Mouse (Mus musculus): ENCODE results near the gene Ankrd50. TPM values are rescaled to one million over a fixed set of nuclear protein-coding genes. Genes with fewer than 3 reads are reported as not detected.

Ankrd50 gene
- polyA plus RNA-seq, 1 experiment from 2014 or later, result 14.1 TPM

DNA sequence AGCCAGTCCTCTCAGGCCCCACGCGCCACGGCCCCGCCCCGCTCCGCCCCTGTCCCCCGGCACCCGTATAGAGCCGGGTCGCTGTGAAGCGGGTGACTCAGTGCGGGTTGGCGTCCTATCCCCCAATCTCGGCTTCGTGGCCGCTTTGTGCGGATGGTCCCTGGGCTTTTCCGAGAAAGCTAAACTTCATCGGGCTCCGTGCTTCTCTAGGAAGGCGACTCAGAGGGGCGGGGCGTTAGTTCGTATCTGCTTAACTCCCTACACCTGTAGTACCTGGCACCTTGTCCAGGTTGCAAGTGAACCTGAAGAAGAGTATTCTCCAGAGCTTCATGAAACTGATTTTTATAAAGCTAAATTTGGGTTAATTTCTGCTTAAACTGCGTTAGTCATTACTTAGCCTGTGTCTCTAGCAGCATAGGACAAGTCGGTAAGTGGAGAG, 482 bp upstream of the Ankrd50 start:
- H3K9me3 ChIP-seq (ENCODE audit: low read length), result no peaks in the 10 kb centered on the region
- peak overlapping the region; percentile 43 for H3K27ac ChIP-seq (ENCODE audit: low read length)
- 3% methylated on average over 26 of the region's 26 CpGs for WGBS
- H3K36me3 ChIP-seq (ENCODE audit: insufficient read depth, low read length), result 0 out of 2 replicates have a peak, but pooled peaks cover 1% of the 10 kb centered on the region
- ATAC-seq (no peak), DNase-seq (ENCODE audit: low spot score) (no peak)
- H3K4me3 ChIP-seq (ENCODE audit: low read depth, low read length), result peak overlapping the region; percentile 73
- no peak overlapping the region for H3K9ac ChIP-seq (replicated peaks; ENCODE audit: low read depth)
- H3K27me3 ChIP-seq (replicated peaks; ENCODE audit: insufficient read depth, low read length), result no peaks in the 10 kb centered on the region
- peak overlapping the region; percentile 61 for H3K4me2 ChIP-seq (replicated peaks; ENCODE audit: low read depth, low read length)
- H3K4me1 ChIP-seq (ENCODE audit: insufficient read depth, low read depth, low read length), result peaks cover 15% of the 10 kb centered on the region; the same call in 1 of the 2 replicates
- TF ChIP-seq EP300 (IDR thresholded peaks at IDR 0.05), result no peak
- no peak for TF ChIP-seq CTCF (IDR thresholded peaks at IDR 0.05)

DNA sequence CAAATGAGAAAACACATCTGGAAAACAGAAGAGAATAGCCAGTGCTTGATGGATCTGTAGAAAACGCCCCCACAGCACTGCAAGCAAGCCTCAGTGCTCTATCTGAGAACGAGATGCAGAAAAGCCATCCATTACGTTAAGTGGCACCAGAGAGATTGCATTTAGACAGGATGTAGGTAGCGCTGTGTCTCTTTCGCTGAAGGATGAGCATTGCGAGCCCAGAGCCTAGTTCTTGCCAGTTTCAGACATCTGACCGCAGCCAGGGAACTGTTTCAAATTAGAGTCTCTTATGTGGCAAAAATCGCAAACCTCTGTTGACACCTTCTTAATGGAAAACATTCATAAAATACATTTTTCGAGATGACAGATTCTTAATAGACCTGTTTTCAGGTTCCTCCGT, 1.1 kb downstream of the Ankrd50 start:
- TF ChIP-seq EP300 (IDR thresholded peaks at IDR 0.05) (no peak), CTCF (IDR thresholded peaks at IDR 0.05) (no peak)
- H3K27ac ChIP-seq (ENCODE audit: low read length), result 0 out of 2 replicates have a peak overlapping the region, but pooled peaks have one; percentile 92
- ATAC-seq (no peak), DNase-seq (ENCODE audit: low spot score) (peak; percentile 60)
- H3K9me3 ChIP-seq (ENCODE audit: low read length), result no peaks in the 10 kb centered on the region
- peak overlapping the region; percentile 70; the same call in 1 of the 2 replicates for H3K9ac ChIP-seq (replicated peaks; ENCODE audit: low read depth)
- 10% methylated on average over 10 of the region's 10 CpGs for WGBS
- H3K36me3 ChIP-seq (ENCODE audit: insufficient read depth, low read length), result peaks cover 6% of the 10 kb centered on the region; the same call in 1 of the 2 replicates
- no peaks in the 10 kb centered on the region for H3K27me3 ChIP-seq (replicated peaks; ENCODE audit: insufficient read depth, low read length)
- peaks cover 18% of the 10 kb centered on the region; the same call in 1 of the 2 replicates for H3K4me1 ChIP-seq (ENCODE audit: insufficient read depth, low read depth, low read length)
- peak overlapping the region; percentile 61 for H3K4me2 ChIP-seq (replicated peaks; ENCODE audit: low read depth, low read length)
- peak overlapping the region; percentile 73 for H3K4me3 ChIP-seq (ENCODE audit: low read depth, low read length)

DNA sequence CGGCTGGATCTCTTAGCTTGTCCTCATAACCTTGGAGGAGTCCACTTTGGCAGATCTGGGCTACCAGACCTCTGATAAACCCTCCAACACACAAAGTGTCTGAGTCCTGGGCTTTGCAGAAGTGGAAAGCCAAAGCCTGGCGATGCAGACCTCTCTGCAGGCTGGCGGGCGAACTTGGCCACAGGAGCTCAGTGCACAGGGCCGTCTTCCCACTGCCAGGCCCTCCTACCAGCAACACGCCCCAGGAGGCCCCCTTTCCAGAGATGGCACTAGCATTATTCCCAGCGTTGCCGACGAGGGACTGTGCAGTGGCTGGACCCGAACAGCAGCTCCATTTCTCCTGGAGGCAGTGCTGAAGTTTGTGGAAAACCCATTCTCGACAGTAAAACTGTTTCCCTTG, 1.9 kb downstream of the Ankrd50 start:
- H3K27ac ChIP-seq (ENCODE audit: low read length), result no peak overlapping the region
- ATAC-seq, result no peak
- H3K27me3 ChIP-seq (replicated peaks; ENCODE audit: insufficient read depth, low read length), result no peaks in the 10 kb centered on the region
- H3K9me3 ChIP-seq (ENCODE audit: low read length), result no peaks in the 10 kb centered on the region
- H3K36me3 ChIP-seq (ENCODE audit: insufficient read depth, low read length), result peaks cover 6% of the 10 kb centered on the region; the same call in 1 of the 2 replicates
- peak overlapping the region; percentile 73 for H3K4me3 ChIP-seq (ENCODE audit: low read depth, low read length)
- H3K4me2 ChIP-seq (replicated peaks; ENCODE audit: low read depth, low read length), result peak overlapping the region; percentile 61
- no peak overlapping the region for H3K9ac ChIP-seq (replicated peaks; ENCODE audit: low read depth)
- TF ChIP-seq EP300 (IDR thresholded peaks at IDR 0.05) (no peak), CTCF (IDR thresholded peaks at IDR 0.05) (no peak)
- H3K4me1 ChIP-seq (ENCODE audit: insufficient read depth, low read depth, low read length), result peaks cover 18% of the 10 kb centered on the region; the same call in 1 of the 2 replicates
- WGBS, result 29% methylated on average over 11 of the region's 11 CpGs
- DNase-seq (ENCODE audit: low spot score), result no peak

DNA sequence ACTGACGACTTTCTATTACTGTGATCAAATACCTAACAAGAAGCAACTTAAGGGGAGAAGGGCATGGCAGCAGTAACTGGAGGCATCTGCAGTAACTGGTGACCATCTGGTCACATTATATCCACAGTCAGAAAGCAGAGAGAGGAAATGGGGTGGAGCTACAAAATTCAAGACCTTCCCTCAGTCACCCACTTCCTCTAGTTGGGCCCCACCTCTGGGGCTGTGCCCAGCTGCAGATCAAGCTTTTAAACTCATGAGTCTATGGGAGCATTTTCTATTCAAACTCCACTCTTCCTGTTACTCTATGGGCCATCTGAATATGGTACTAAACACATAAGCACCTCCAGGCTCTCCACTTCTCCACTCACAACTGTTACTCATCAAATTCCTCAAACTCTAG, 3.5 kb downstream of the Ankrd50 start:
- 84% methylated on average over 1 of the region's 1 CpGs for WGBS
- DNase-seq (ENCODE audit: low spot score), result peak; percentile 39
- Histone ChIP-seq H3K4me3 (ENCODE audit: low read depth, low read length) (peak overlapping the region; percentile 10; the same call in 1 of the 2 replicates), H3K4me2 (replicated peaks; ENCODE audit: low read depth, low read length) (peak overlapping the region; percentile 30), H3K27me3 (replicated peaks; ENCODE audit: insufficient read depth, low read length) (no peaks in the 10 kb centered on the region), H3K4me1 (ENCODE audit: insufficient read depth, low read depth, low read length) (peaks cover 18% of the 10 kb centered on the region; the same call in 1 of the 2 replicates), H3K9me3 (ENCODE audit: low read length) (no peaks in the 10 kb centered on the region), H3K9ac (replicated peaks; ENCODE audit: low read depth) (no peak overlapping the region), H3K36me3 (ENCODE audit: insufficient read depth, low read length) (peaks cover 6% of the 10 kb centered on the region; the same call in 1 of the 2 replicates), H3K27ac (ENCODE audit: low read length) (no peak overlapping the region)
- ATAC-seq, result no peak
- TF ChIP-seq CTCF (IDR thresholded peaks at IDR 0.05) (no peak), EP300 (IDR thresholded peaks at IDR 0.05) (no peak)

- peaks cover 6% of the 10 kb centered on the region; the same call in 1 of the 2 replicates for H3K36me3 ChIP-seq (ENCODE audit: insufficient read depth, low read length)
- H3K9me3 ChIP-seq (ENCODE audit: low read length), result no peaks in the 10 kb centered on the region
- no peak for TF ChIP-seq EP300 (IDR thresholded peaks at IDR 0.05)
- TF ChIP-seq CTCF (IDR thresholded peaks at IDR 0.05), result no peak
- DNase-seq (ENCODE audit: low spot score) (no peak), ATAC-seq (no peak)
- 83% methylated on average over 1 of the region's 1 CpGs for WGBS
- no peaks in the 10 kb centered on the region for H3K27me3 ChIP-seq (replicated peaks; ENCODE audit: insufficient read depth, low read length)
- no peak overlapping the region for H3K4me3 ChIP-seq (ENCODE audit: low read depth, low read length)
- peaks cover 14% of the 10 kb centered on the region; the same call in 1 of the 2 replicates for H3K4me1 ChIP-seq (ENCODE audit: insufficient read depth, low read depth, low read length)
- no peak overlapping the region for H3K9ac ChIP-seq (replicated peaks; ENCODE audit: low read depth)
- H3K27ac ChIP-seq (ENCODE audit: low read length), result no peak overlapping the region
- H3K4me2 ChIP-seq (replicated peaks; ENCODE audit: low read depth, low read length), result no peak overlapping the region
Observed at GRCm38 (mm10) chr3:38477936-38478335, 6.7 kb downstream of the Ankrd50 start.

- WGBS, result 78% methylated on average over 6 of the region's 6 CpGs
- H3K9me3 ChIP-seq (ENCODE audit: low read length), result no peaks in the 10 kb centered on the region
- H3K9ac ChIP-seq (replicated peaks; ENCODE audit: low read depth), result no peak overlapping the region
- TF ChIP-seq EP300 (IDR thresholded peaks at IDR 0.05), result no peak
- TF ChIP-seq CTCF (IDR thresholded peaks at IDR 0.05), result no peak
- H3K27ac ChIP-seq (ENCODE audit: low read length), result no peak overlapping the region
- no peak overlapping the region for H3K4me3 ChIP-seq (ENCODE audit: low read depth, low read length)
- H3K4me2 ChIP-seq (replicated peaks; ENCODE audit: low read depth, low read length), result no peak overlapping the region
- no peaks in the 10 kb centered on the region for H3K27me3 ChIP-seq (replicated peaks; ENCODE audit: insufficient read depth, low read length)
- ATAC-seq (no peak), DNase-seq (ENCODE audit: low spot score) (no peak)
- H3K4me1 ChIP-seq (ENCODE audit: insufficient read depth, low read depth, low read length), result peaks cover 5% of the 10 kb centered on the region; the same call in 1 of the 2 replicates
- peaks cover 6% of the 10 kb centered on the region; the same call in 1 of the 2 replicates for H3K36me3 ChIP-seq (ENCODE audit: insufficient read depth, low read length)
Observed at GRCm38 (mm10) chr3:38475587-38475986, 9.1 kb downstream of the Ankrd50 start.
